Mouse (Mus musculus) limb, embryonic 13.5 days (tissue): ENCODE measurements around the gene Grin3b. TPM values are rescaled to one million over a fixed set of nuclear protein-coding genes. Genes with fewer than 3 reads are reported as not detected.
A peak's percentile ranks its signal among the peaks of the same experiment; 100 is the strongest.
"Not testable (repeated sequence)": the region's sequence is repeated elsewhere in the genome, so short reads cannot be mapped to it uniquely, and the experiment has no call there.

ENCODE experiments used
- ATAC-seq: fragments of 200-750 bp; cut with Nextera tagmentation; 2 replicates; pipeline ENCODE4 v1.8.0; 2017; ENCODE audit warnings: low read depth, moderate number of reproducible peaks, moderate TSS enrichment; ENCODE audit not compliant: low FRiP score
- H3K27ac ChIP-seq: fragments of 300-500 bp; sonication (generic); 2 replicates; pipeline ENCODE4 v1.5.1; 2015; ENCODE audit warnings: inconsistent platforms, mild to moderate bottlenecking, moderate library complexity
- H3K27me3 ChIP-seq: fragments of 300-500 bp; sonication (generic); 2 replicates; pipeline ENCODE4 v1.6.1; 2015; ENCODE audit warnings: mild to moderate bottlenecking, inconsistent platforms
- H3K36me3 ChIP-seq: fragments of 300-500 bp; sonication (generic); 2 replicates; pipeline ENCODE4 v1.6.1; 2015; ENCODE audit warnings: inconsistent platforms, mild to moderate bottlenecking, moderate library complexity
- H3K4me1 ChIP-seq: fragments of 300-500 bp; sonication (generic); 2 replicates; pipeline ENCODE4 v1.6.1; 2015; ENCODE audit warnings: inconsistent platforms
- H3K4me2 ChIP-seq: fragments of 300-500 bp; sonication (generic); replicated peaks from 2 replicates; pipeline ENCODE4 v1.6.1; 2015; ENCODE audit warnings: inconsistent platforms, mild to moderate bottlenecking, moderate library complexity
- H3K4me3 ChIP-seq: fragments of 300-500 bp; sonication (generic); 2 replicates; pipeline ENCODE4 v1.5.1; 2015; ENCODE audit warnings: moderate library complexity, mild to moderate bottlenecking, inconsistent platforms
- H3K9ac ChIP-seq: fragments of 300-500 bp; sonication (generic); 2 replicates; pipeline ENCODE4 v1.6.1; 2015; ENCODE audit warnings: mild to moderate bottlenecking, inconsistent platforms
- H3K9me3 ChIP-seq: fragments of 300-500 bp; sonication (generic); 2 replicates; pipeline ENCODE4 v1.6.1; 2016; ENCODE audit warnings: inconsistent platforms
- WGBS: fragments of 180-500 bp; shearing (Covaris S2); methylation state at CpG from one replicate; pipeline ENCODE4 v1.1.7; 2015; 5-methylcytosine and 5-hydroxymethylcytosine counted together
- polyA plus RNA-seq: library from polyadenylated mRNA; unstranded; fragments of >200 nt; fragmentation: Nextera tagmentation; extraction: Ambion mirVana; gene quantifications from 2 replicates; pipeline ENCODE4 v1.2.1, GENCODE M21; 2015

Grin3b gene
- polyA plus RNA-seq, 1 experiment from 2014 or later = 0.41 TPM

- no peak overlapping the region for H3K27ac ChIP-seq
These were observed 13.8 kb upstream of the Grin3b start for GRCm38 (mm10) chr10:79956643-79957154.

GRCm38 (mm10) chr10:79958140-79958816 is 12.2 kb upstream of the Grin3b start:
- H3K27ac ChIP-seq = no peak overlapping the region
- H3K4me2 ChIP-seq = peak overlapping the region; percentile 23
- H3K27me3 ChIP-seq = no peaks in the 10 kb centered on the region
- no peak overlapping the region for H3K9ac ChIP-seq
- peaks cover 23% of the 10 kb centered on the region for H3K4me1 ChIP-seq
- WGBS = 11% methylated on average over 21 of the region's 21 CpGs
- ATAC-seq = no peak
- H3K4me3 ChIP-seq = 0 out of 2 replicates have a peak overlapping the region, but pooled peaks have one; percentile 2
- peaks cover 23% of the 10 kb centered on the region for H3K36me3 ChIP-seq
- H3K9me3 ChIP-seq = no peaks in the 10 kb centered on the region

More at GRCm38 (mm10) chr10:79956643-79957154, 13.8 kb upstream of the Grin3b start:
- no peak overlapping the region for H3K4me2 ChIP-seq
- H3K9ac ChIP-seq = no peak overlapping the region
- peaks cover 23% of the 10 kb centered on the region for H3K4me1 ChIP-seq
- peaks cover 19% of the 10 kb centered on the region for H3K36me3 ChIP-seq
- 26% methylated on average over 4 of the region's 4 CpGs for WGBS
- H3K27me3 ChIP-seq = no peaks in the 10 kb centered on the region
- H3K4me3 ChIP-seq = no peak overlapping the region
- no peak for ATAC-seq
- no peaks in the 10 kb centered on the region for H3K9me3 ChIP-seq

- H3K27me3 ChIP-seq, H3K9ac ChIP-seq, H3K27ac ChIP-seq, ATAC-seq, H3K9me3 ChIP-seq: not testable (repeated sequence)
- Histone ChIP-seq H3K4me1 (peaks cover 18% of the 10 kb centered on the region), H3K4me3 (peak overlapping the region; percentile 100), H3K4me2 (peak overlapping the region; percentile 93), H3K36me3 (peaks cover 28% of the 10 kb centered on the region)
- 35% methylated on average over 10 of the region's 10 CpGs for WGBS
These were observed 11.1 kb upstream of the Grin3b start for GRCm38 (mm10) chr10:79959412-79959811.

GRCm38 (mm10) chr10:79959847-79960601 is 10.5 kb upstream of the Grin3b start, which contains the start of gene Wdr18:
TSS of gene Wdr18 (plus strand) at chr10:79960152.
- peak within 1 kb of the TSS; percentile 74 for H3K27ac ChIP-seq
- under 1% methylated on average over 61 of the region's 61 CpGs for WGBS
- H3K4me3 ChIP-seq = peak within 1 kb of the TSS; percentile 100
- no peaks in the 10 kb centered on the region for H3K27me3 ChIP-seq
- H3K4me2 ChIP-seq = peak within 1 kb of the TSS; percentile 93
- ATAC-seq = peak; percentile 95
- peaks cover 34% of the 10 kb centered on the region for H3K36me3 ChIP-seq
- H3K9ac ChIP-seq = peak within 1 kb of the TSS; percentile 89
- peaks cover 16% of the 10 kb centered on the region for H3K4me1 ChIP-seq
- H3K9me3 ChIP-seq = no peaks in the 10 kb centered on the region

GRCm38 (mm10) chr10:79960671-79961294 is 9.7 kb upstream of the Grin3b start:
- ATAC-seq = no peak
- Histone ChIP-seq H3K9ac (peak overlapping the region; percentile 89), H3K4me2 (peak overlapping the region; percentile 93), H3K36me3 (peaks cover 42% of the 10 kb centered on the region), H3K4me3 (peak overlapping the region; percentile 100), H3K9me3 (no peaks in the 10 kb centered on the region), H3K4me1 (peaks cover 11% of the 10 kb centered on the region), H3K27me3 (no peaks in the 10 kb centered on the region), H3K27ac (no peak overlapping the region)
- WGBS = 11% methylated on average over 10 of the region's 10 CpGs

GRCm38 (mm10) chr10:79964727-79965126 is 5.8 kb upstream of the Grin3b start:
- H3K36me3 ChIP-seq = peaks cover 72% of the 10 kb centered on the region
- H3K27ac ChIP-seq = no peak overlapping the region
- no peak overlapping the region for H3K9ac ChIP-seq
- ATAC-seq = no peak
- no peak overlapping the region for H3K4me2 ChIP-seq
- H3K27me3 ChIP-seq = peaks cover 15% of the 10 kb centered on the region
- peaks cover 14% of the 10 kb centered on the region for H3K4me1 ChIP-seq
- H3K4me3 ChIP-seq = no peak overlapping the region
- no peaks in the 10 kb centered on the region for H3K9me3 ChIP-seq
- WGBS = 95% methylated on average over 7 of the region's 7 CpGs

GRCm38 (mm10) chr10:79965325-79965724 is 5.2 kb upstream of the Grin3b start:
- H3K27me3 ChIP-seq = peaks cover 18% of the 10 kb centered on the region
- no peaks in the 10 kb centered on the region for H3K9me3 ChIP-seq
- WGBS = 86% methylated on average over 5 of the region's 5 CpGs
- H3K9ac ChIP-seq = no peak overlapping the region
- H3K4me2 ChIP-seq = no peak overlapping the region
- ATAC-seq = no peak
- H3K36me3 ChIP-seq = peaks cover 72% of the 10 kb centered on the region
- no peak overlapping the region for H3K27ac ChIP-seq
- H3K4me1 ChIP-seq = peaks cover 15% of the 10 kb centered on the region
- no peak overlapping the region for H3K4me3 ChIP-seq

- no peak for ATAC-seq
- no peak overlapping the region for H3K9ac ChIP-seq
- 91% methylated on average over 5 of the region's 5 CpGs for WGBS
These were observed 3.6 kb upstream of the Grin3b start for GRCm38 (mm10) chr10:79966886-79967400.

GRCm38 (mm10) chr10:79968181-79968580 is 2.3 kb upstream of the Grin3b start:
- H3K27ac ChIP-seq = no peak overlapping the region
- 91% methylated on average over 1 of the region's 1 CpGs for WGBS
- ATAC-seq = no peak
- H3K9me3 ChIP-seq = no peaks in the 10 kb centered on the region
- no peak overlapping the region for H3K9ac ChIP-seq
- H3K27me3 ChIP-seq = peaks cover 47% of the 10 kb centered on the region
- no peak overlapping the region for H3K4me3 ChIP-seq
- H3K4me1 ChIP-seq = peaks cover 20% of the 10 kb centered on the region
- H3K4me2 ChIP-seq = no peak overlapping the region
- H3K36me3 ChIP-seq = peaks cover 57% of the 10 kb centered on the region

More at GRCm38 (mm10) chr10:79966886-79967400, 3.6 kb upstream of the Grin3b start:
- Histone ChIP-seq H3K4me2 (no peak overlapping the region), H3K27me3 (peaks cover 34% of the 10 kb centered on the region), H3K27ac (no peak overlapping the region), H3K9me3 (no peaks in the 10 kb centered on the region), H3K36me3 (peaks cover 68% of the 10 kb centered on the region), H3K4me3 (no peak overlapping the region), H3K4me1 (peaks cover 20% of the 10 kb centered on the region)

- ATAC-seq = no peak
- H3K27ac ChIP-seq = no peak overlapping the region
- H3K9me3 ChIP-seq = no peaks in the 10 kb centered on the region
- H3K4me2 ChIP-seq = no peak overlapping the region
- peaks cover 47% of the 10 kb centered on the region for H3K27me3 ChIP-seq
- H3K4me1 ChIP-seq = peaks cover 20% of the 10 kb centered on the region
- 13% methylated on average over 3 of the region's 3 CpGs for WGBS
- no peak overlapping the region for H3K4me3 ChIP-seq
- no peak overlapping the region for H3K9ac ChIP-seq
- H3K36me3 ChIP-seq = peaks cover 55% of the 10 kb centered on the region
These were observed 1.4 kb upstream of the Grin3b start for GRCm38 (mm10) chr10:79969124-79969568.

GRCm38 (mm10) chr10:79971183-79971497 is 625 bp downstream of the Grin3b start:
- peak overlapping the region; percentile 71 for H3K9ac ChIP-seq
- H3K4me1 ChIP-seq = peaks cover 20% of the 10 kb centered on the region
- H3K4me2 ChIP-seq = peak overlapping the region; percentile 92
- 3% methylated on average over 21 of the region's 21 CpGs for whole genome bisulfite sequencing
- H3K27me3 ChIP-seq = peaks cover 47% of the 10 kb centered on the region
- peak overlapping the region; percentile 60 for H3K4me3 ChIP-seq
- H3K9me3 ChIP-seq = no peaks in the 10 kb centered on the region
- H3K27ac ChIP-seq = no peak overlapping the region
- peaks cover 53% of the 10 kb centered on the region for H3K36me3 ChIP-seq
- peak; percentile 10; the same call in 1 of the 2 replicates for ATAC-seq
